Mouse (Mus musculus) WW6 (cell line): ENCODE data around the gene Shmt1.
A peak's percentile ranks its signal among the peaks of the same experiment; 100 is the strongest.

Experiments
- DNase-seq: peaks from one replicate; pipeline ENCODE4 v3.0.0-alpha.2; 2013; ENCODE audit warnings: low read depth, low spot score

Shmt1 gene

DNA sequence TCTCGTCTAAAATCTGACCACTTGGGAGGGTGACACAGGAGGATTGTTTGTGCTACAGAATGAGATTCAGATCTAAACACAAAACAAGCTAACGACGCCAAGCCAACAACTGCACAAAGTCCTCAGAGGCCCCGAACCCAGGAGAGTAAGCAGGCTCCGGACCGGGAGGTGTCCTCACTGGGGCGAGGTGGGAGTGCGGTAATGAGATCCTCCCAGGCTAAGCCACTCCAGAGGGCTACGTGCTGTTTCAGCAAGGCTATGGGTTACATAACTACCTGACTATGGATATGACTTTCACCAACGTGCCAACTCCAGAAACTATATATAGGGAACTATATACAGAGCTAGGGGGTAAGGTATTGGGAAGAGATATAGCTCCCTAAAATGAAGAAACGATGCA, 15.2 kb downstream of the Shmt1 start:
- DNase-seq, result no peak

DNA sequence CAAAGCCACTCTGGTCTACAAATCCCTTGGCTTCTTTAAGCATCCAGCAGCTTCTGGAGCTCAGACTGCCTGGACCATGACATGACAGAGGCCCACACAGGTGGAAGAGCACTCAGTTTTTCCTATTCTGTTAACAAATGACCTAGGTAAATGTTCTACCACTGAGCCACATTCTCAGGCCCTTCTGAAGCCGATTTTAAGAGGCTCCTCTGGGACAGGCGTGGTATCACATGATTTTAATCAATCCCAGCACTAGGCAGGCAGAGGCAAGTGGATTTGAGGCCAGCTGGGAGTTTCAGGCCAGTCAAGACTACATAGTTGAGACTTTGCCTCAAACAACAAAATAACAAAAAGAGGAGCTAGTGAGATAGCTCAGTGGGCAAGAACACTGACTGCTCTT, 21.0 kb downstream of the Shmt1 start:
- no peak for DNase-seq

DNA sequence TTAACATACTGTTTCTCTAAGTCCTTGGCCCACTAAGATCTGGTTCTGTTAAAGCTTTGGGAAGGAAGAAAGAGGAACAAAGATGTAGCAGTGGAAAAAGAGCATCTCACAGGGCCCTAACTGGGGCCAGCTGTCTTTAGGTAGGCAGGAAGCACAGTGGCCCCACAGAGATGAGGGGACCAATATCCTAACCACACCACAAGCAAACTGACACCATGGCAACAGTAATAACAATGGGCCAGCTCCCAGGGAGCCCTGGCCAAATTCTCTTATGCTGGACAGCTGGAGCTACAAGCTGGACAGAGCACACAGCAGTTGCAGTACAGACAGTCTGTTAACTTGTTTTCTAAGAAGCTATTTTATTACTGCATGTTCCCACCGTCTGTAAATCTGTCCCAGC, 23.9 kb downstream of the Shmt1 start:
- DNase-seq, result no peak

DNA sequence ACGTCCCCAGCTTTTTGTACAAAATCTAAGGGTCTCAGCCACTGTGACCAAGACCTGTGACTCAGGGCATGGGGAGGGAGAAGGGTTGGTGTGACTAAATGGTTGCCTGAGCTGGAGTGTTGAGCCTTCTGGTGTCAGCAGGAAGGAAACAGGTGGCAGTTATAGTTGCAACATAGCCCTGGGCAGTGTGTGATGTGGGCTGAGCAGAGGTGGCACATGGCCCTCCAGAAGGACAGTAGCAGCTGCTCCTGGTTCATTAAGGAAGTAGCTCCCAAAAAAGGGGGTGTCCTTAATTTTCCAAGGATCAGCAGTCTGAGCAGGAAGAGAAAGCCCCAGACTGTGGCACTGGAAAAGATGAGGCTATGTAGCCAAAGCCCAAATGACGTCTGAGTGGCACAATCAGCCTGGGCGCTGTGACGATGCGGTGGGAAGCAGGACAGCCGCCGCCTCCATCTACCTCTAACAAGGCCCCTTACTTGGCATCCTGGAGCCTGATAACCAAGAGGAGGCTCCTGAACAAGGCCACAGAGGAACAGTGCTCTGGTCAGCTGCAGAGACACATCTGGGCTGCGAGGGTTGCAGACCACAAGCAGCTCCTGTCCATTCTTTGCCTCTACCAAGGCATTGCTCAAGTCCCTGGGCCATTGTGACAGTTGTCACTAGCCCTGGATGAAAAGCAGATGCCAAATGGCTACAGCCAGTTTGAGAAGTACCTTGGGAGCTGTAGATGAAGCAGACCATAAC, 27.2 kb downstream of the Shmt1 start:
- DNase-seq, result no peak

DNA sequence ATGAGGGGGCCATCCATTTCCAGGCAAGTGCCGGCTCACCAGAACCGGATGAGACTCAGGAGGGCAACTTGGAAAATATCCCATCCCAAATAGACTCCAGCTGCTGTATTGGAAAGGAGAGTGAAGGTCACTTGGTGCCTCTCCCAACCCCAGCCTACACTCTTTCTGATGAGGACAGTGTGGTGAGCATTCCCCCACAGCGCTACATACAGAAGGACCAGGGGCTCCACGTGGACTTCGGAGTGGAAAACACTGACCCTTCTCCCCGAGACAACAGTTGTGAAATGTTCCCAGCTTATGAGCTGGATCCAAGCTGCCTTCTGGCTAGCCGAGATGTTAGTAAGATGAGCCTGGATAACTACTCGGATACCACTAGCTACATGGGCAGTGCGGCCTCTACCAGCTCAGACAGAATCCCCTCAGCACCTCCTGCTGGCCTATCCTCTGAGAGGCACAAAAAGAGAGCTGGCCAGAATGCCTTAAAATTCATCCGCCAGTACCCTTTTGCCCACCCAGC, 31.8 kb downstream of the Shmt1 start:
- DNase-seq, result no peak

DNA sequence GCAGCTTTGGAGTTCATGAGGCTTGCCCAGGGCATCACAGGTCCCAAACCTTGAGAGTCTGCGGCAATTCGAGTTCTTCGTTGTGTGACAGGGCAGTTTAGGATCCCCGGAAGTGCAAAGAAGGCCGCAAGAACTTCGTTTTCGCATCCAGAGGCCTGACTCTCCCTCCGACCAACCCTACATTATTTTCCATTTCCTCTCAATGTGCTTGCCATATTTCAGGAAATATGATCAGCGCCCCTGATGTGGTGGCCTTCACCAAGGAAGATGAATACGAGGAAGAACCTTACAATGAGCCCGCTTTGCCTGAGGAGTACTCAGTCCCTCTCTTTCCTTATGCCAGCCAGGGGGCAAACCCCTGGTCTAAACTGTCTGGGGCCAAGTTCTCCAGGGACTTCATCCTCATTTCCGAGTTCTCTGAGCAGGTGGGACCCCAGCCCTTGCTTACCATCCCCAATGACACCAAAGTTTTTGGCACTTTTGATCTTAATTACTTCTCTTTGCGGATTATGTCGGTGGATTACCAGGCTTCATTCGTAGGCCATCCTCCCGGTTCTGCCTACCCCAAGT, 33.6 kb downstream of the Shmt1 start:
- DNase-seq, result no peak

DNA sequence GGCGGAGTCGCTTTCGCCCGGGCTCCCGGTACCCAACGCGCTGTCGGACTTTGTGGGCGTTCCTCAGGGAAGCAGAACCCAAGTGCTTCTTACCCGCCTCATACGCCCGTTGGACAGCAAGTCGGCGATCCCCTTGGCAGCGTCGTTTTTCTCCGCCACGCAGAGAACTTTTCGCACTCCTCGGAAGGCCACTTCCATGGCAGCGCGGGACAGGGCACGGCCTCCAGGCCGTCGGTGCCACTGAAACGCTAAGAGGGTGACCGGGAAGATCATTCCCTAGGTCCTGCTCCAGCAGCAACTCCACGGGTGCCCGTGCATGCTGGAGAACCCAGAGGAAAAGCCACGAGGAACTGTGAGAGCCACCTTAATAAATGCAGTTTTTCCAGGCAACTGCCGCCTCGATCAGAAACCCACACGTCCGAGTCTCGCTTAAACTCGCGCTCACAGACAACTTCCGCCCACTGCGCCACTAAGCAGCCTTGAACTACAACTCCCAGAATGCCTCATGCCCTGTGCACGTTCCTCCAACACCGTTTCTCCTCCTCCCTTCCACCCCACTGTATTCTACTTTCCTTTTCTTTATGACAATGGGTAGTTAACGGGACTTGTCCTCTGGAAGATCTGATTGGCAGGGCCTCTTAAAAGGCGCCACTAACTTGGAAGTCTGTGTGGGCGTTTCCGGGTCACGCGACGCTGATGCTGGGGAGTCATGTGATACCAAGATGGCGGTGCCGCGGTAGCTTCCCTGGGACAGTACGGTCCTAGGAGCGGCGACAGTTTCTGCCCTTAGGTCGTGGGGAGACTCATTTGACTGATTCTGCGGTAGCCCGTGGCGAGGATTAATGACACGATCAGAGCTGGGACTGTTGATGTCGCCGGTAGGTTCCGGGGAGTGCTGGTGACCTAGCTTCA, 34.4 kb downstream of the Shmt1 start, which contains the start of the genes Top3a and Smcr8:
TSS of gene Top3a (minus strand) at position 537 of the 912 bp plus-strand sequence.
TSS of gene Smcr8 (plus strand) at position 696 of the 912 bp plus-strand sequence.
- peak; percentile 96 for DNase-seq

DNA sequence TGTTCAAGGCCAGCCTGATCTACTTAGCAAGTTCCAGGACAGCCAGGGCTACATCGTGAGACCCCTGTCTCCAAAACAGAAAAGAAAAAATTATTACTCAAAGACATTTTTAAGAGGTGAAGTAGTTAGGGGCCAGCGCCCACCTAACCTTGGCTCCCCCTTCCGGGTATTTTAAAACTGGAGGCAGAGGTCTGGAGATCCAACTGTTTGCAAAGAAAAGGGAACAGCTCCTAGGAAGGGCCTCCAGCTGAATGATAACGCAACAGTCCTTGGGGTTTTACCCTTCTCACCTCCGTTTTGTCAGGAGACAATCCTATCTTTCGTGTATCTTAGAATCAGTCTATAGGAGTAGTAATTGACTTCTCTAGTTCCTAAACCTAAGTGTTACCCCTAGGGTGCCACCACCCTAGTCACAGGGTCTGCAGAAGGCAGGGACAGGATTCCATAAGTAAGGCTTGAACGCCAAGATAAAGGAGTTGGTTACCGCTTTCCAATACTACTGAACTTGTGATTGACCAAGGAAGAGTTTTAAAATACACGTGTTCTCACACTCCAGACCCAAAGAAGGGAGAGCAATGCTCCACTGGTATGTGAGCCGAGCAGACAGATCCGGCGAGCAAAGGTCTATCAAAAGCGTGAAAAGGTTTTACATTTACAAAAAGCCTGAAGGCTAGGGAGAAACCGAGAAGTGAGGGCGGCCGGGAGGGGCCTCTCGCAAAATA, 35.2 kb downstream of the Shmt1 start:
- DNase-seq, result no peak

DNA sequence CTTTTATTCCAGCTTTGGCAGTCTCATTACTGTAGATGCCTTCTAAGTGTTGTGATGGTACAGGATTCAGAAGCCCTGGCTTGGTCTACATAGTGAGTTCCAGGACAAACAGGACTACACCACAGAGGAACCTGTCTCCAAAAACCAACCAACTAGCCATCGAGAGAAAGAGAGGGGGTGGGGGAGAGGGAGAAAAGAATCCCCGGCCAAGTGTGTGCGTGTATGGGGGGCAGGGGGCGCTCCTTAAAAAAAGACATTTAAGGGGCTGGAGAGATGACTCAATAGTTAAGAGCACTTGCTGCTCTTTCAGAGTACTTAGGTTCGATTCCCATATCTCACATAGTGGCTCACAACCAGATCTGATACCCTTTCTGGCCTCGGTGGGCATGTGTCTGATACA, 35.9 kb downstream of the Shmt1 start:
- DNase-seq, result no peak

DNA sequence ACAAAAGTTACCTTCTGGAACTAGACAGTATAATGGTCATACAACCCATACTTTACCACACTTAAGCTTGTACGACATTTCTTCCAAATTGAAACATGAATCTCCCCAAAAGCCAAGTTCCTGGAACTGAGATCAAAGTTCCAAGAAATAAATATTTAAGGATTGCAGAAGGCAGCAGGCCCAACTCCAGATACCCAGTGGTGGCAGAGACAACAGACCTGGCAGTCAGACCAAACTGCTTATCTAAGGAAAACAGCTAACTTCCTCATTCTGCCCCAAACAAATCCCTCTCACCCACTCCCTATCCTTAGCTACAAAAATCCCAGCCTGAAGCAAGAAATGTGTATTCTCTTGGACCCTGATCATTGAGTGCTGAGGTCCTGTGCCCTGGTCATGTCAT, 36.7 kb downstream of the Shmt1 start:
- no peak for DNase-seq

DNA sequence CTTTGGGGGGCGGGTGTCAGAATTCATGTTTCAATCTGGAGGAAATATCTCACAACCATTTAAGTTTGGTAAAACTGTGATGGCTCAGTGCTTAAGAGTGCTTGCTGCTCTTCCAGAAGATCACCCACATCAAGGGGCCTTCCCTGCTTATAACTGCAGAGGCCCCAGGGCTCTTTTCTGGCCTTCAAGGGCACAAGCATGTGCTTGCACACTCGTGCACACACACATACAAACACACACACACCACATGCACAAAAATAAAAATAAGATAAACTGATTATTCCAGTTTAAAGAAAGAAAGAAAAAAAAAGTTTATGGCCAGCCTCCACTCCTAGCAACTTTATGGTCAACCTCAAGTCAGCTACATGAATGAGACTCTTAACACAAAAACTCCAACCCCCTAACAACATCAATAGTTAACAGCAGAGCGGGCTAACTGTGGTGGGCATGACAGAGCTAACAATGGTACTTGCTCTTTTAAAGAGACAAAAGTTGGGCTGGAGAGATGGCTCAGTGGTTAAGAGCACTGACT, 37.3 kb downstream of the Shmt1 start:
- DNase-seq, result no peak

DNA sequence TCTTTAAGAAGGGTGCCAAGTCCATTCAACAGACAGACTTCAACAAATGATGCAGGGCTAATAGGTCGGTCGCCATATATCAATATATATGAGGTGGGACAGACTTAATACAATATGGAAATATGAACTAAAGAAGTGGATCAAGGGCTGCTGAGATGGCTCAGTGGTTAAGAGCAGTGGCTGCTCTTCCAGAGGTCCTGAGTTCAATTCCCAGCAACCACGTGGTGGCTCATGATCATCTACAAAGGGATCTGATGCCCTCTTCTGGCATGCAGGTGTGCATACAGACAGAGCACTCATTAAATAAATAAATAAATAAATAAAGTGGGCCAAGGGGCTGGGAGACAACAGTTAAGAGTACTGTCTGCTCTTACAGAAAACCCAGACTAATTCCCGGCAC, 39.4 kb downstream of the Shmt1 start:
- DNase-seq, result no peak

DNA sequence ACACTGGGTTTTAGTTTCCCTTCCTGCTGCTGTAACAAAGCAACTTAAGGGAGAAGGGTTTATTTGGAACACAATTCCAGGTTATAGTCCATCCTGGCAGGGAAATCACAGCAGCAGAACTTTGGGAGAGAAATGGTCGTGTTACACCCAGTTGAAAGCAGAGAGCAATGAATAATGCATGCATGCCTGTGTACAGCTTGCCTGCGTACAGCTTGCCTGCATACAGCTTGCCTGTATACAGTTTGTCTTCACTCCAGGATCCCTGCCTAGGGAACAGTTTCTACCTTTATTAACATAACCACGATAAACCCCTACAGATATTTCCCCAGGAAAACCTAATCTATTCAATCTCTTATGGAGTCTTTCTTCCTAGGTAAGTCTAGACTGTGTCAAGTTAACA, 40.7 kb downstream of the Shmt1 start:
- no peak for DNase-seq

DNA sequence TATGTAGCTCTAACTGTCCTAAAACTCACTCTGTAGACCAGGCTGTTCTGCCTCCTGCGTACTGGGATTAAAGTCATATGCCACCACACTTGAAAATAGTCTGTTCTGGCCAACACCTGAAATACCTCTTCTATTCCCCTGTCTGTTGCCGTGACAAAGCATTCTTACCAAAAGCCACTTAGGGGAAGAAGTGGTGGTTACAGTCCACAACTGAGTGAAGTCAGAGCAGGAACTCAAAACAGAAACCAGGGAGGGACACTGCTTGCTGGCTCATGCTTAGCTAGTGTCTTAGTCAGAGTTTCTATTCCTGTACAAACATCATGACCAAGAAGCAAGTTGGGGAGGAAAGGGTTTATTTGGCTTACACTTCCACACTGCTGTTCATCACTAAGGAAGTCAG, 42.2 kb downstream of the Shmt1 start:
- DNase-seq, result no peak

DNA sequence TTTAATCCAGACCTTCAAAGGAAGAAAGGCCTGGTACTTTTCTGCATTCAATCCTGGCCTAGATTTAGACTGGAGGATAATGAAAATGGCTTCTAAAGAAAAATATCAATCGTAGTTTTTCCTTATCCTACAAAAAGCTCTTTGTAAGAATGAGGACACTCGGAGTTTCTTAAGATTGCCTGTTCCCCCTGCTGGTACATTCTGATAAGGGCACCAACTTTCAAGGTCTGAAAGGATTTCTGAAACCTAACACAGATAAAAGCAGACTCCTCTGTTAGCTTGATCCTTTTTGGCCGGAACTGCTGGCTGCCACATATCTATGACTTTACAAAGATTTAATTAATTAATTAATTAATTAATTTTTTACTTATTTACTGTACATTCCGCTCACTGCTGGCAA, 44.5 kb downstream of the Shmt1 start:
- no peak for DNase-seq

DNA sequence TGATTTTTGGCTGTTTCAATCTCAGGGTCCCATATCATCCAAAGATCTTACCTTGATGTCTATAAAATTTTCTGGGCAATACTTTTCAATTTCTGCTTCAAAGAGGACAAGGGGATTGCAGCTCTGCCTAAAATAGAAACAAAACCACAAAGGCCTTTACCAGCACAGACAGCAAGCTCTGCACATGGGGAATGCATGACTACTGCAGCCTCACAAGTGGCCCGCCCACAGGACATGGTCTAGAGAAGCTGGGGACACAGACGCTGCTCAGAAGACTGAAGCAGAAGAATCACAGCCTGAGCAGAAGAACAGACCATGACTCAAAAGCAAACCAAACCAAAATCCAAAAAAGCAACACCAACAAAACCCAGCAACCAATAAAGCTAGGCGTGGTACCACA, 49.8 kb downstream of the Shmt1 start:
- no peak for DNase-seq

DNA sequence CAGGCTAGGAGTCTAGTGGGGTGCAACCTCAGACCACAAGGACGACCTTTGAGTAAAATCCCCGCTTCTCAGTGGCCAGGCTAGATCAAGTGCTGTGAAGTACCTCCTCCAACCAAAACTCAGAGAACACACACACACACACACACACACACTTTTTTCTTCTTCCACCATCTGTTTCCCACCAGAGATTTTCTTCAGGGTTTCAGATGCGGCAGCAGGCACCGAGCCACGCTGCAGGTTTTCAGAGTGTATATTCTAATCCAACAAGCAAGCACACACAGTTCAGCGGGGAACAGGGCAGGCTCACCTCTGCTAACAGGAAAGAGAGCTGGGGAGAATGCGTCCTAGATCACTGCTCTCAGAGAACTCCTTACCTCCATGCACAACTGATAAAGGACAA, 55.9 kb downstream of the Shmt1 start:
- no peak for DNase-seq

DNA sequence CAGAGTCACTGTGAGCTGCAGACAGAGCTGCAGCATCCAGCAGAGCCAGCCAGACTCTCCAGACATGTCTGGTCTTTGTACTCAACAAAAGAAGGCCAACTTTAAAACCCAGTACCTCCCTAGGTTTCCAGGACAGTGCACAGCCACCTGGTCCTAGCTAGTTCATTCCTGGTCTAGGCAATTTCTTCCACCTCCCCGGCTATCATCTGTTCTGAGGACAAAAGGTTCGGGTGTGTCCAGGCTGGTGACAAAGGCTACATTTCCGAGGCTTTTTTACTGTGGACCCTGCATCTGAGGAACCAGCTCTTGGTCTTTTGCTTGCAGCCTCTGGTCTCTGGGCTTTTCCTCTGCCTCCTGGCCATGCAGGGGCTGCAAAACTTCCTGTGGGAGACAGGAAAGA, 71.2 kb downstream of the Shmt1 start:
- peak; percentile 39 for DNase-seq
